ENCODE assay signal across 16 mouse cellular contexts in the genomic region with DNA sequence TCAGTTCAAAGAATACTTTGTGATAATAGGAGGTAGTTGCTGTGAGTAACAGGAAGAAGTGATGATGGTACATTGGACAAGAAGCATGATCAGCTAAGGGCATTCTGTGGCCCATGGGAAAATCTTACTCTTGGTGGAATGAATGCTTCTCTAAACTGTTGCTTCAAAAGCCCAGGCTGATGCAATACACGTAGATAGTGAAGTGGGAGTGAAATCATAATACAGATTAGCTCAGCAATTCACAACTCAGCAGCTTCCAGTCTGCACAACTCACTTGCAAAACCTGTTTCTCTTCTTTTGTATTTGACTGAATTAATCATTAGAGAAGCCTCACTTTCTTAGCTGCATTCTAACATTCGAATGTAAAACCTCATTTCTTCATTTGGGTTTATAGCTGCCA. TPM values are rescaled to one million over a fixed set of nuclear protein-coding genes. Genes with fewer than 3 reads are reported as not detected.
DNase-seq lines count a peak whose midpoint lies in the region; ATAC-seq and TF ChIP-seq lines count a peak whose summit lies in the region.
"Had no signal": no experiment of that assay in that cellular context is flagged by ENCODE, and none has a peak within 500 bp of the region (broad histone marks: within the 10 kb centered on the region; RNA-seq: fewer than 3 reads in every experiment).

No protein-coding gene starts in this region.

- H3K9ac ChIP-seq in lung, postnatal 0 days (replicated peaks; ENCODE audit: low read depth), result no peak overlapping the region
- H3K9ac ChIP-seq: embryonic facial prominence, embryonic 13.5 days; hindbrain, embryonic 15.5 days; kidney, embryonic 15.5 days had no signal

- no peaks in the 10 kb centered on the region for H3K9me3 ChIP-seq in lung, postnatal 0 days (ENCODE audit: low read length)
- H3K9me3 ChIP-seq: embryonic facial prominence, embryonic 13.5 days; hindbrain, embryonic 15.5 days; kidney, embryonic 15.5 days had no signal

- in situ Hi-C loops in Patski (cut with MboI; ENCODE audit: low pct_unique_long_range_greater_than_20kb), result no loop called here

- WGBS in lung, postnatal 0 days, result 19% methylated on average over 2 of the region's 2 CpGs
- WGBS in small intestine, adult 2 months, result 9% methylated on average over 2 of the region's 2 CpGs

- no peak overlapping the region for H3K27ac ChIP-seq in lung, postnatal 0 days (ENCODE audit: low read length)
- H3K27ac ChIP-seq in small intestine, adult 2 months (ENCODE audit: insufficient read depth, low read depth, low read length), result peak overlapping the region; percentile 1; the same call in 1 of the 2 replicates
- H3K27ac ChIP-seq: embryonic facial prominence, embryonic 13.5 days; hindbrain, embryonic 15.5 days; kidney, embryonic 15.5 days had no signal

- no peaks in the 10 kb centered on the region for H3K4me1 ChIP-seq in lung, postnatal 0 days (ENCODE audit: insufficient read depth, low read depth, low read length)
- H3K4me1 ChIP-seq in small intestine, adult 2 months (ENCODE audit: control insufficient read depth, insufficient read depth, insufficient read length, low read length), result no peaks in the 10 kb centered on the region
- H3K4me1 ChIP-seq: embryonic facial prominence, embryonic 13.5 days; hindbrain, embryonic 15.5 days had no signal

- TF ChIP-seq EP300 in lung, postnatal 0 days (IDR thresholded peaks at IDR 0.05), result peak; percentile 60

- no peaks in the 10 kb centered on the region for H3K27me3 ChIP-seq in Patski
- H3K27me3 ChIP-seq in lung, postnatal 0 days (replicated peaks; ENCODE audit: insufficient read depth, low read length), result no peaks in the 10 kb centered on the region
- no peaks in the 10 kb centered on the region for H3K27me3 ChIP-seq in small intestine, adult 2 months (ENCODE audit: control insufficient read depth, insufficient read depth, low read length)
- H3K27me3 ChIP-seq: embryonic facial prominence, embryonic 13.5 days; hindbrain, embryonic 15.5 days; kidney, embryonic 15.5 days had no signal

- peak; percentile 21 for ATAC-seq in Patski
- peak; percentile 89 for ATAC-seq in lung, postnatal 0 days

- no peak overlapping the region for H3K4me2 ChIP-seq in lung, postnatal 0 days (replicated peaks; ENCODE audit: low read depth, low read length)
- H3K4me2 ChIP-seq: embryonic facial prominence, embryonic 13.5 days; hindbrain, embryonic 15.5 days; kidney, embryonic 15.5 days had no signal

- H3K4me3 ChIP-seq in lung, postnatal 0 days (ENCODE audit: low read depth, low read length), result no peak overlapping the region
- H3K4me3 ChIP-seq in small intestine, adult 2 months (ENCODE audit: low read depth, low read length), result no peak overlapping the region
- H3K4me3 ChIP-seq: embryonic facial prominence, embryonic 13.5 days; hindbrain, embryonic 15.5 days; kidney, embryonic 15.5 days had no signal

- CTCF ChIA-PET in Patski (lab: Charles Lee), result interaction anchor here (1.2 kb wide), 1 partner anchor 10 kb away, joined by 4 read pairs; no protein-coding TSS in a partner anchor

- POLR2A ChIA-PET in Patski (lab: Charles Lee), result interaction anchor here (0.7 kb wide), 1 partner anchor 227 kb away, joined by 3 read pairs; no protein-coding TSS in a partner anchor

- no peaks in the 10 kb centered on the region for H3K36me3 ChIP-seq in lung, postnatal 0 days (ENCODE audit: insufficient read depth, low read length)
- no peaks in the 10 kb centered on the region for H3K36me3 ChIP-seq in small intestine, adult 2 months (ENCODE audit: control insufficient read depth, insufficient read depth, low read length)
- H3K36me3 ChIP-seq: embryonic facial prominence, embryonic 13.5 days; hindbrain, embryonic 15.5 days; kidney, embryonic 15.5 days had no signal

- TF ChIP-seq POLR2A in small intestine, adult 2 months (IDR thresholded peaks at IDR 0.05; ENCODE audit: low read depth, low read length), result no peak

- intact Hi-C loops in heart, postnatal 36 days (cut with DNase I), result no loop called here
- intact Hi-C loops in heart, postnatal 14 days (cut with DNase I), result no loop called here

- DNase-seq in heart, adult 8-10 months (ENCODE audit: low spot score), result peak; percentile 21
- DNase-seq in heart, postnatal 36 days, result no peak
- DNase-seq in Patski (ENCODE audit: low read depth, low spot score), result no peak
- peak; percentile 91 for DNase-seq in lung, postnatal 0 days (ENCODE audit: low spot score)
- no peak for DNase-seq in gastrocnemius, postnatal 25 days
- DNase-seq in heart, postnatal 14 days, result no peak
- no peak for DNase-seq in layer of hippocampus, adult 18-20 months (ENCODE audit: low spot score in 2 of 2)
- DNase-seq: cerebellum, adult 11-12 months; liver; midbrain, embryonic 14.5 days; right cerebral cortex, postnatal 25 days; thymus, postnatal 25 days had no signal

- no peak for TF ChIP-seq CTCF in Patski (IDR thresholded peaks at IDR 0.05)
- TF ChIP-seq CTCF in lung, postnatal 0 days (IDR thresholded peaks at IDR 0.05), result no peak
- no peak for TF ChIP-seq CTCF in small intestine, adult 2 months (IDR thresholded peaks at IDR 0.05; ENCODE audit: extremely low read depth, insufficient read length, insufficient replicate concordance, low read depth, low read length)

RNA-seq across cellular contexts. Expression of a gene that starts 6.4 kb away (rescaled TPM):
- 10 to 100 TPM; 26.1 to 36.4 (median 30.6) TPM for total RNA-seq in heart, adult 8-10 months (2022)
- 10 to 100 TPM; 35.6 to 50.3 TPM for total RNA-seq in heart, postnatal 36 days (2021)
- polyA plus RNA-seq in Patski (2021), result 24.7 TPM
- 303 and 368 TPM in 2 replicates for polyA plus RNA-seq in lung, postnatal 0 days (2015; fragmentation: Nextera tagmentation; extraction: Ambion mirVana)
- polyA plus RNA-seq in small intestine, adult 2 months (2012; rRNA removed), result 27.6 and 52.0 TPM in 2 replicates
- total RNA-seq in gastrocnemius, postnatal 25 days (2021), result 10 to 100 TPM; 33.0 to 36.9 TPM
- 10 to 100 TPM; 27.6 TPM for total RNA-seq in heart, postnatal 14 days (2021)
- total RNA-seq in layer of hippocampus, adult 18-20 months (2021), result 10 to 100 TPM; 14.7 to 15.3 TPM

Comparison
In these comparisons a context has a peak if more than half of its experiments do, and no peak if none do; other contexts are left out.
1. DNase-seq: peak in heart, adult 8-10 months (single experiment) and lung, postnatal 0 days (single experiment); none in heart, postnatal 36 days (0 of 2), Patski (single experiment), gastrocnemius, postnatal 25 days (single experiment), heart, postnatal 14 days (0 of 2) and layer of hippocampus, adult 18-20 months (0 of 2).